ENCODE assay signal across 15 mouse cellular contexts in genomic region chr6:38850715-38851259, GRCm38 (mm10).
"Had no signal": no experiment of that assay in that cellular context is flagged by ENCODE, and none has a peak within 500 bp of the region (broad histone marks: within the 10 kb centered on the region; RNA-seq: fewer than 3 reads in every experiment).

No protein-coding gene starts in this region.

- H3K27me3 ChIP-seq: liver, embryonic 13.5 days; midbrain, embryonic 15.5 days; neural tube, embryonic 13.5 days had no signal

- DNase-seq: kidney, adult 2 months; kidney, postnatal 36 days; liver, embryonic 13.5 days; lung, adult 2 months; lung, postnatal 36 days; retina, postnatal 1 day; right cerebral cortex, postnatal 4 days; spleen, adult 18-20 months; thymus, adult 18-20 months; thymus, postnatal 14 days had no signal

- ATAC-seq: lung, postnatal 0 days; midbrain, embryonic 15.5 days had no signal

- H3K9ac ChIP-seq: liver, embryonic 13.5 days; midbrain, embryonic 15.5 days; neural tube, embryonic 13.5 days had no signal

- H3K9me3 ChIP-seq: limb, embryonic 10.5 days; liver, embryonic 13.5 days; midbrain, embryonic 15.5 days; neural tube, embryonic 13.5 days had no signal

- H3K4me3 ChIP-seq: limb, embryonic 10.5 days; liver, embryonic 13.5 days; midbrain, embryonic 15.5 days; neural tube, embryonic 13.5 days had no signal

- H3K4me2 ChIP-seq: liver, embryonic 13.5 days; midbrain, embryonic 11.5 days; midbrain, embryonic 15.5 days; neural tube, embryonic 13.5 days had no signal

- H3K27ac ChIP-seq: limb, embryonic 10.5 days; midbrain, embryonic 15.5 days; neural tube, embryonic 13.5 days had no signal

- H3K36me3 ChIP-seq: limb, embryonic 10.5 days; midbrain, embryonic 15.5 days; neural tube, embryonic 13.5 days had no signal
